Mouse (Mus musculus) kidney, adult 18-20 months (tissue): ENCODE measurements around the gene Pla2g15.

Experiments
- DNase-seq: peaks from one replicate; pipeline ENCODE4 v3.0.0; 2021

Gene Pla2g15

GRCm38 (mm10) chr8:106149801-106150652, at the start of gene Pla2g15:
Gene Pla2g15 (plus strand): TSS chr8:106150399.
- DNase-seq: peak; percentile 91

- no peak for DNase-seq
Measured at GRCm38 (mm10) chr8:106102321-106102720, 47.9 kb upstream of the Pla2g15 start.

GRCm38 (mm10) chr8:106103888-106104287, 46.3 kb upstream of the Pla2g15 start:
- DNase-seq: no peak

GRCm38 (mm10) chr8:106106193-106106592, 44.0 kb upstream of the Pla2g15 start:
- no peak for DNase-seq

GRCm38 (mm10) chr8:106108080-106108479, 42.1 kb upstream of the Pla2g15 start:
- no peak for DNase-seq

GRCm38 (mm10) chr8:106108729-106109128, 41.5 kb upstream of the Pla2g15 start:
- no peak for DNase-seq

GRCm38 (mm10) chr8:106112041-106112440, 38.2 kb upstream of the Pla2g15 start:
- DNase-seq: no peak

- DNase-seq: no peak
Measured at GRCm38 (mm10) chr8:106112514-106112913, 37.7 kb upstream of the Pla2g15 start.

GRCm38 (mm10) chr8:106115897-106116296, 34.3 kb upstream of the Pla2g15 start:
- DNase-seq: peak; percentile 52

GRCm38 (mm10) chr8:106123443-106123842, 26.8 kb upstream of the Pla2g15 start:
- DNase-seq: no peak

GRCm38 (mm10) chr8:106126055-106126454, 24.1 kb upstream of the Pla2g15 start:
- no peak for DNase-seq

GRCm38 (mm10) chr8:106127054-106127453, 23.1 kb upstream of the Pla2g15 start:
- no peak for DNase-seq

- no peak for DNase-seq
Measured at GRCm38 (mm10) chr8:106127882-106128410, 22.3 kb upstream of the Pla2g15 start.

GRCm38 (mm10) chr8:106129232-106129930, 20.8 kb upstream of the Pla2g15 start:
- no peak for DNase-seq

- no peak for DNase-seq
Measured at GRCm38 (mm10) chr8:106129997-106130396, 20.2 kb upstream of the Pla2g15 start.

GRCm38 (mm10) chr8:106130505-106130904, 19.7 kb upstream of the Pla2g15 start:
- no peak for DNase-seq

- DNase-seq: no peak
Measured at GRCm38 (mm10) chr8:106131021-106131420, 19.2 kb upstream of the Pla2g15 start.

- no peak for DNase-seq
Measured at GRCm38 (mm10) chr8:106131488-106132222, 18.5 kb upstream of the Pla2g15 start.

GRCm38 (mm10) chr8:106132356-106132755, 17.8 kb upstream of the Pla2g15 start:
- no peak for DNase-seq

GRCm38 (mm10) chr8:106133526-106133925, 16.7 kb upstream of the Pla2g15 start:
- DNase-seq: no peak

GRCm38 (mm10) chr8:106133946-106134345, 16.3 kb upstream of the Pla2g15 start:
- no peak for DNase-seq

- DNase-seq: peak; percentile 92
Measured at GRCm38 (mm10) chr8:106134751-106135571, 15.2 kb upstream of the Pla2g15 start.
